Mouse (Mus musculus) MEL (cell line): Measurements from ENCODE around the gene Gucd1. TPM values are rescaled to one million over a fixed set of nuclear protein-coding genes. Genes with fewer than 3 reads are reported as not detected.
A peak's percentile ranks its signal among the peaks of the same experiment; 100 is the strongest.

Experiments used
- DNase-seq: peaks from one replicate; pipeline ENCODE4 v3.0.0; 2011; ENCODE audit warnings: low read depth, low spot score
- H3K27ac ChIP-seq: 2 replicates; pipeline ENCODE4 v1.5.1; 2012; ENCODE audit warnings: low read depth, mild to moderate bottlenecking, control low read depth, low read length, moderate library complexity; ENCODE audit not compliant: control insufficient read depth
- H3K27me3 ChIP-seq, 2 experiments: fragments of 150-350 bp in 1 of 2; sonication (generic) in 1 of 2; 2 replicates each; pipeline ENCODE4 v1.6.1; 2012; ENCODE audit warnings: low read length in 2 of 2, mild to moderate bottlenecking in 2 of 2, improper control_type of control experiment in 1 of 2, moderate library complexity in 1 of 2; ENCODE audit not compliant: insufficient read depth in 2 of 2, control insufficient read depth in 1 of 2
- H3K36me3 ChIP-seq, 2 experiments: 2 replicates each; pipeline ENCODE4 v1.6.1; 2012 to 2014; ENCODE audit warnings: low read length in 2 of 2, improper control_type of control experiment in 1 of 2, inconsistent platforms in 1 of 2, mild to moderate bottlenecking in 1 of 2; ENCODE audit not compliant: insufficient read depth in 2 of 2, control insufficient read depth in 1 of 2
- H3K4me1 ChIP-seq, 2 experiments: fragments of 150-350 bp in 1 of 2; sonication (generic) in 1 of 2; 2 replicates each; pipeline ENCODE4 v1.6.1; 2012; ENCODE audit warnings: low read length in 2 of 2, improper control_type of control experiment in 1 of 2, mild to moderate bottlenecking in 1 of 2; ENCODE audit not compliant: insufficient read depth in 2 of 2, control insufficient read depth in 1 of 2
- H3K4me3 ChIP-seq, 2 experiments: fragments of 150-350 bp in 1 of 2; sonication (generic) in 1 of 2; 2 replicates each; pipeline ENCODE4 v1.5.1; 2012; ENCODE audit warnings: low read depth in 2 of 2, low read length in 2 of 2, mild to moderate bottlenecking in 2 of 2, moderate library complexity in 2 of 2, control low read depth in 1 of 2, improper control_type of control experiment in 1 of 2; ENCODE audit not compliant: control insufficient read depth in 1 of 2, insufficient read depth in 1 of 2
- H3K79me2 ChIP-seq: 2 replicates; pipeline ENCODE4 v1.6.1; 2012; ENCODE audit warnings: mild to moderate bottlenecking, low read length, moderate library complexity; ENCODE audit not compliant: control insufficient read depth, poor library complexity, insufficient read depth
- H3K9ac ChIP-seq: 2 replicates; pipeline ENCODE4 v1.6.1; 2012; ENCODE audit warnings: low read depth, mild to moderate bottlenecking, control low read depth, low read length, moderate library complexity; ENCODE audit not compliant: control insufficient read depth, poor library complexity, severe bottlenecking
- H3K9me3 ChIP-seq: fragments of 150-350 bp; sonication (generic); replicated peaks from 2 replicates; pipeline ENCODE4 v1.6.1; 2012; ENCODE audit warnings: mild to moderate bottlenecking, low read length, improper control_type of control experiment, moderate library complexity; ENCODE audit not compliant: insufficient read depth
- BHLHE40 ChIP-seq: IDR thresholded peaks from 2 replicates; pipeline ENCODE4 v1.6.1; 2012; ENCODE audit warnings: low read depth, mild to moderate bottlenecking, inconsistent platforms, low read length, improper control_type of control experiment, borderline replicate concordance
- CHD1 ChIP-seq: IDR thresholded peaks from 2 replicates; pipeline ENCODE4 v1.6.1; 2012; ENCODE audit warnings: low read depth, mild to moderate bottlenecking, inconsistent platforms, low read length, improper control_type of control experiment
- CHD2 ChIP-seq: IDR thresholded peaks from 2 replicates; pipeline ENCODE4 v1.6.1; 2011; ENCODE audit warnings: low read length, improper control_type of control experiment
- EP300 ChIP-seq, 2 experiments: IDR thresholded peaks; 2 replicates each; pipeline ENCODE4 v1.6.1; 2011; ENCODE audit warnings: improper control_type of control experiment in 2 of 2, low read length in 2 of 2, low read depth in 1 of 2, mild to moderate bottlenecking in 1 of 2
- GATA1 ChIP-seq: IDR thresholded peaks from 2 replicates; pipeline ENCODE4 v1.6.1; 2011; ENCODE audit warnings: low read depth, low read length, improper control_type of control experiment
- HCFC1 ChIP-seq: IDR thresholded peaks from 2 replicates; pipeline ENCODE4 v1.6.1; 2012; ENCODE audit warnings: low read depth, mild to moderate bottlenecking, inconsistent platforms, low read length, improper control_type of control experiment, moderate library complexity
- MEF2A ChIP-seq: IDR thresholded peaks from 2 replicates; pipeline ENCODE4 v1.6.1; 2014; ENCODE audit warnings: low read depth, mild to moderate bottlenecking, inconsistent platforms, low read length, improper control_type of control experiment; ENCODE audit not compliant: poor library complexity, insufficient replicate concordance, severe bottlenecking; ENCODE audit errors: extremely low read depth
- NRF1 ChIP-seq: IDR thresholded peaks from 2 replicates; pipeline ENCODE4 v1.6.1; 2014; ENCODE audit warnings: low read depth, mild to moderate bottlenecking, inconsistent platforms, low read length, improper control_type of control experiment, moderate library complexity; ENCODE audit not compliant: poor library complexity, insufficient read depth, severe bottlenecking
- POLR2A ChIP-seq, 2 experiments: IDR thresholded peaks; 2 replicates each; pipeline ENCODE4 v1.6.1; 2011 to 2012; ENCODE audit warnings: low read length in 2 of 2, mild to moderate bottlenecking in 2 of 2, control low read depth in 1 of 2, improper control_type of control experiment in 1 of 2, low read depth in 1 of 2, moderate library complexity in 1 of 2; ENCODE audit not compliant: control insufficient read depth in 1 of 2, insufficient read depth in 1 of 2, poor library complexity in 1 of 2
- RAD21 ChIP-seq: IDR thresholded peaks from 2 replicates; pipeline ENCODE4 v1.6.1; 2011; ENCODE audit warnings: mild to moderate bottlenecking, low read depth, low read length, improper control_type of control experiment
- TAL1 ChIP-seq: IDR thresholded peaks from 2 replicates; pipeline ENCODE4 v1.6.1; 2012; ENCODE audit warnings: mild to moderate bottlenecking, inconsistent platforms, low read length, moderate library complexity, mixed read lengths
- TBP ChIP-seq: IDR thresholded peaks from 2 replicates; pipeline ENCODE4 v1.8.0; 2011; ENCODE audit warnings: low read depth, low read length, improper control_type of control experiment
- TCF12 ChIP-seq: IDR thresholded peaks from 2 replicates; pipeline ENCODE4 v1.6.1; 2014; ENCODE audit warnings: low read depth, mild to moderate bottlenecking, inconsistent platforms, low read length, improper control_type of control experiment, moderate library complexity
- UBTF ChIP-seq: IDR thresholded peaks from 2 replicates; pipeline ENCODE4 v1.6.1; 2012; ENCODE audit warnings: low read depth, mild to moderate bottlenecking, inconsistent platforms, low read length, improper control_type of control experiment, moderate library complexity, borderline replicate concordance; ENCODE audit not compliant: insufficient read depth
- ZMIZ1 ChIP-seq: IDR thresholded peaks from 2 replicates; pipeline ENCODE4 v1.6.1; 2012; ENCODE audit warnings: low read depth, mild to moderate bottlenecking, inconsistent platforms, low read length, improper control_type of control experiment, moderate library complexity
- ZNF384 ChIP-seq: IDR thresholded peaks from 2 replicates; pipeline ENCODE4 v1.6.1; 2012; ENCODE audit warnings: low read depth, mild to moderate bottlenecking, inconsistent platforms, low read length, improper control_type of control experiment
- polyA plus RNA-seq, 2 experiments: library from polyadenylated mRNA; stranded (reverse) in 1 of 2; unstranded in 1 of 2; fragments of >175 nt in 1 of 2; fragments of >200 nt in 1 of 2; gene quantifications; 2 replicates each; pipeline versions ENCODE4 v1.2.1 to v1.2.4; 2012; ENCODE audit warnings: low replicate concordance in 2 of 2, low read depth in 1 of 2; ENCODE audit not compliant: insufficient read length in 2 of 2, insufficient read depth in 1 of 2, missing spikeins in 1 of 2
- total RNA-seq: library from RNA; depleted of rRNA; stranded (reverse); fragments of 300-350 nt; gene quantifications from 2 replicates; pipeline ENCODE4 v1.2.3, GENCODE M21; 2012

Gucd1 gene
- total and polyA plus RNA-seq, 3 experiments: 18.7 to 30.7 TPM; not detected in 1

GRCm38 (mm10) chr10:75491234-75491935 lies 26.4 kb downstream of the Gucd1 start:
- peaks cover 2 to 7% of the 10 kb centered on the region in 2 experiments for H3K4me1 ChIP-seq
- H3K27me3 ChIP-seq: no peaks in the 10 kb centered on the region
- H3K9ac ChIP-seq: no peak overlapping the region
- H3K36me3 ChIP-seq: peaks cover 0 to 11% of the 10 kb centered on the region in 2 experiments; a peak in 2 of 4 replicates
- no peak for TF ChIP-seq POLR2A (IDR thresholded peaks at IDR 0.05; ENCODE audit: control insufficient read depth in 1 of 2, insufficient read depth in 1 of 2, low read depth in 1 of 2, low read length in 2 of 2, poor library complexity in 1 of 2)
- no peak for TF ChIP-seq TBP
- no peak for TF ChIP-seq CHD2
- TF ChIP-seq HCFC1: no peak
- TF ChIP-seq TCF12: no peak
- TF ChIP-seq EP300 (IDR thresholded peaks at IDR 0.05; ENCODE audit: low read depth in 1 of 2, low read length in 2 of 2): no peak
- TF ChIP-seq BHLHE40: no peak
- no peak for TF ChIP-seq ZNF384
- no peak for TF ChIP-seq GATA1
- TF ChIP-seq NRF1: no peak
- TF ChIP-seq RAD21: no peak
- no peak for DNase-seq
- no peaks in the 10 kb centered on the region for H3K9me3 ChIP-seq
- H3K79me2 ChIP-seq: no peaks in the 10 kb centered on the region
- H3K27ac ChIP-seq: no peak overlapping the region
- no peak overlapping the region for H3K4me3 ChIP-seq

DNA sequence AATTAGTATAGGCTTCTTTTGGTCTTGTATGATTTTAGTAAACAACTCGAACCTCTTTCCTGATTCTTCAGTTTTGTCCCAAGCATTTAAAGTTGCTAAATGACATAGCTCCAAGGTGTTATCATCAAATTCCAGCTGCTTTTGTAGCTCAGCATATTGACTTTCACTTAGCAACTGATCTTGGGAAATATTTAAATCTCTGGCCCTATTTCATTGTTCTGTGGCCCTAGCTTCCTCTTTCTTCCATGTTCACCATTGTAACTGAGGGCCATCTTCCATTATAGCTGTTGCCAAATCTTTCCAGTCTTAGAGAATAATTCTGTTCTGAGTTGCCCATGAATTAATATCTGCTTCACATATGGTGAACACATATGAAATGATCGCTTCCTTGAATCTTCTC lies 27.0 kb downstream of the Gucd1 start:
- no peak overlapping the region for H3K27ac ChIP-seq
- TF ChIP-seq NRF1 (no peak), UBTF (no peak), MEF2A (no peak), TAL1 (no peak), HCFC1 (no peak), ZMIZ1 (no peak), POLR2A (IDR thresholded peaks at IDR 0.05; ENCODE audit: control insufficient read depth in 1 of 2, insufficient read depth in 1 of 2, low read depth in 1 of 2, low read length in 2 of 2, poor library complexity in 1 of 2) (no peak), CHD1 (no peak)
- TF ChIP-seq, all 39 proteins: peak for 0
- no peaks in the 10 kb centered on the region for H3K9me3 ChIP-seq
- H3K4me3 ChIP-seq: no peak overlapping the region
- H3K27me3 ChIP-seq: no peaks in the 10 kb centered on the region
- no peak overlapping the region for H3K9ac ChIP-seq
- H3K79me2 ChIP-seq: no peaks in the 10 kb centered on the region
- DNase-seq: peak; percentile 20
- peaks cover 2 to 7% of the 10 kb centered on the region in 2 experiments for H3K4me1 ChIP-seq
- peaks cover 0 to 11% of the 10 kb centered on the region in 2 experiments; a peak in 2 of 4 replicates for H3K36me3 ChIP-seq
